Mouse (Mus musculus) forebrain, postnatal 0 days (tissue): ENCODE results near the gene Tlx1. TPM values are rescaled to one million over a fixed set of nuclear protein-coding genes. Genes with fewer than 3 reads are reported as not detected.

ENCODE experiments used
- ATAC-seq: fragments of 200-750 bp; cut with Nextera tagmentation; 2 replicates; pipeline ENCODE4 v1.8.0; 2017; ENCODE audit warnings: mild to moderate bottlenecking, moderate library complexity
- DNase-seq: peaks from one replicate; pipeline ENCODE4 v3.0.0-alpha.2; 2015
- H3K27ac ChIP-seq: fragments of 300-500 bp; sonication (generic); 2 replicates; pipeline ENCODE4 v1.5.1; 2014; ENCODE audit warnings: low read depth, mild to moderate bottlenecking, antibody characterized with exemption, low read length, moderate library complexity, mixed read lengths
- H3K27me3 ChIP-seq: fragments of 300-500 bp; sonication (generic); 2 replicates; pipeline ENCODE4 v1.6.1; 2014; ENCODE audit warnings: mild to moderate bottlenecking, low read length, mixed read lengths; ENCODE audit not compliant: insufficient read depth
- H3K36me3 ChIP-seq: fragments of 300-500 bp; sonication (generic); 2 replicates; pipeline ENCODE4 v1.6.1; 2014; ENCODE audit warnings: mild to moderate bottlenecking, moderate library complexity; ENCODE audit not compliant: insufficient read depth
- H3K4me1 ChIP-seq: fragments of 300-500 bp; sonication (generic); 2 replicates; pipeline ENCODE4 v1.6.1; 2014; ENCODE audit warnings: antibody characterized with exemption; ENCODE audit not compliant: insufficient read depth
- H3K4me2 ChIP-seq: fragments of 300-500 bp; sonication (generic); 2 replicates; pipeline ENCODE4 v1.6.1; 2014; ENCODE audit warnings: low read depth, mild to moderate bottlenecking, moderate library complexity
- H3K4me3 ChIP-seq: fragments of 300-500 bp; sonication (generic); 2 replicates; pipeline ENCODE4 v1.5.1; 2014; ENCODE audit warnings: low read depth, low read length, mixed read lengths
- H3K9ac ChIP-seq: fragments of 300-500 bp; sonication (generic); 2 replicates; pipeline ENCODE4 v1.6.1; 2014; ENCODE audit warnings: mild to moderate bottlenecking
- H3K9me3 ChIP-seq: fragments of 300-500 bp; sonication (generic); 2 replicates; pipeline ENCODE4 v1.6.1; 2016; ENCODE audit warnings: low read length
- CTCF ChIP-seq: sonication (generic); IDR thresholded peaks from 2 replicates; pipeline ENCODE4 v1.5.1; 2016; ENCODE audit warnings: antibody characterized with exemption, control low read depth, low read depth
- WGBS: fragments of 180-500 bp; shearing (Covaris S2); extraction: QIAGEN DNeasy Blood & Tissue Kit; methylation state at CpG from one replicate; pipeline ENCODE4 v1.1.7; 2014; 5-methylcytosine and 5-hydroxymethylcytosine counted together
- polyA plus RNA-seq: library from polyadenylated mRNA; unstranded; fragments of >200 nt; fragmentation: Nextera tagmentation; extraction: Ambion mirVana; gene quantifications from 2 replicates; pipeline ENCODE4 v1.2.1, GENCODE M21; 2015
- total RNA-seq: library from RNA; depleted of rRNA; stranded (reverse); fragments of >200 nt; gene quantifications from 2 replicates; pipeline ENCODE4 v1.2.3, GENCODE M21; 2014

Gene Tlx1
- total and polyA plus RNA-seq, 2 experiments from 2014 or later: not detected

DNA sequence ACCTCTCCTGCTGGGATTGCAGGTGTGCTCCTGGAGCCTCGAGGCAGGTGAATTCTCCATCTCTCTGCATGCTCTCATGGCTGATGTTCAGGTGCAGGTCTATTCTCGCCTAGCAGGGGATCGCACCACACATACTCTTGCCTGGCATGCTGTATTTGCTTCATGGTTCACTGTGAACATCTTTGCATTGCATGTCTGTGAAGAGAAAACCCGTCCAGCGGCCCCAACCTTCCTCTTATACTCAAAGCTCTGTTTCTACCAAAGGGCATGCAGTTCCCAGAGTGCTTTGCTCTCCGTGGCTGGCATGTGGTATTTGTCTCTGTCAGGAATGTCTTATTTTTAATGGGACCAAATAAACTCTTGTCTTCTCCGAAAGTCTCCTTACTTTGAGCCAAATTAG, 20.0 kb downstream of the Tlx1 start:
- Histone ChIP-seq H3K4me1 (no peaks in the 10 kb centered on the region), H3K4me3 (no peak overlapping the region), H3K27ac (no peak overlapping the region), H3K4me2 (no peak overlapping the region), H3K36me3 (no peaks in the 10 kb centered on the region), H3K27me3 (peaks cover 11% of the 10 kb centered on the region), H3K9ac (no peak overlapping the region), H3K9me3 (no peaks in the 10 kb centered on the region)
- no peak for TF ChIP-seq CTCF
- 71% methylated on average over 7 of the region's 7 CpGs for WGBS
- ATAC-seq (no peak), DNase-seq (no peak)

DNA sequence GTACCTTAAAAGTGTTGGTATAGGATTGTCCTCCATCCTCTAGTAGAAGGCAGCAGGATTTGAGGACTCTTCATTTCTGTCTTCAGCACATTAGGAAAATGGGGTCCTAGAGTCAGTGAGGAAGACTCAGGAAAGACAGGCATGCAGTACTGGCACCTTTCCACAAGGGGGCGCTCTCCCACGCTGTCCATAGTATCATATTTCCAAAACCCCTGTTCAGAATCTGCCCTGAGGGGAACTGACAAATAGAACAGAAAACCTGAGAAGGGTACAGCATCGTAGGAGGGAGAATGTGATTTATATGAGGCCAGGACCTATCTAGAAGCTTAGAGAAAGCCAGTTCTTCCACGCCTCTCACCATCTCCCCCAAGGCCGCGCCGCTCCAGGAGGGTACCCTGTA, 24.3 kb downstream of the Tlx1 start:
- H3K4me1 ChIP-seq: no peaks in the 10 kb centered on the region

DNA sequence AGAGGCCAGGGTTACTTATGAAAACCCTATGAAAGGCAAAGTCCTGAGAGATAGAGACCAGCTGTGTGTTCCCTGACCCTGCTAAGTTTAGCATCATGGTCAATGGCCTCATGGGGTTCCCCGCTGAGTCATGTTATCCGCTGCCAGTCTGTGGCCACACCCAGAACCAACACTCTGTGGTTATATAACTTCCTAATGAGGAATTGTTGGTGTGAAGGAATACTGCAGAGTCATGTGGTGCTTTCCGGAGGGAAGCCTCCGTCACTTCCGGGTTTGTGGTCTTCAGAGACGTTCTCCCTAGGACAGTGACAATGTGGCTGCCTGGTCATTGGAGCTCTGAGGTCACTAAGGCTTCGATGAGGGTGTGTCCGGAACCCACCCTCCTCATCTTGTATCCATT, 25.8 kb downstream of the Tlx1 start:
- Histone ChIP-seq H3K27ac (no peak overlapping the region), H3K4me1 (no peaks in the 10 kb centered on the region), H3K9me3 (no peaks in the 10 kb centered on the region), H3K36me3 (no peaks in the 10 kb centered on the region), H3K9ac (no peak overlapping the region), H3K27me3 (peaks cover 4% of the 10 kb centered on the region; the same call in 1 of the 2 replicates), H3K4me2 (no peak overlapping the region), H3K4me3 (no peak overlapping the region)
- ATAC-seq: no peak
- no peak for TF ChIP-seq CTCF
- 79% methylated on average over 8 of the region's 8 CpGs for WGBS
- no peak for DNase-seq

More for the DNA sequence above, 24.3 kb downstream of the Tlx1 start:
- H3K27me3 ChIP-seq: peaks cover 4% of the 10 kb centered on the region; the same call in 1 of the 2 replicates
- TF ChIP-seq CTCF: peak; percentile 71
- ATAC-seq: no peak
- H3K9ac ChIP-seq: no peak overlapping the region
- no peaks in the 10 kb centered on the region for H3K9me3 ChIP-seq
- H3K27ac ChIP-seq: no peak overlapping the region
- WGBS: 60% methylated on average over 7 of the region's 7 CpGs
- H3K4me2 ChIP-seq: no peak overlapping the region
- no peak for DNase-seq
- no peak overlapping the region for H3K4me3 ChIP-seq
- H3K36me3 ChIP-seq: no peaks in the 10 kb centered on the region

DNA sequence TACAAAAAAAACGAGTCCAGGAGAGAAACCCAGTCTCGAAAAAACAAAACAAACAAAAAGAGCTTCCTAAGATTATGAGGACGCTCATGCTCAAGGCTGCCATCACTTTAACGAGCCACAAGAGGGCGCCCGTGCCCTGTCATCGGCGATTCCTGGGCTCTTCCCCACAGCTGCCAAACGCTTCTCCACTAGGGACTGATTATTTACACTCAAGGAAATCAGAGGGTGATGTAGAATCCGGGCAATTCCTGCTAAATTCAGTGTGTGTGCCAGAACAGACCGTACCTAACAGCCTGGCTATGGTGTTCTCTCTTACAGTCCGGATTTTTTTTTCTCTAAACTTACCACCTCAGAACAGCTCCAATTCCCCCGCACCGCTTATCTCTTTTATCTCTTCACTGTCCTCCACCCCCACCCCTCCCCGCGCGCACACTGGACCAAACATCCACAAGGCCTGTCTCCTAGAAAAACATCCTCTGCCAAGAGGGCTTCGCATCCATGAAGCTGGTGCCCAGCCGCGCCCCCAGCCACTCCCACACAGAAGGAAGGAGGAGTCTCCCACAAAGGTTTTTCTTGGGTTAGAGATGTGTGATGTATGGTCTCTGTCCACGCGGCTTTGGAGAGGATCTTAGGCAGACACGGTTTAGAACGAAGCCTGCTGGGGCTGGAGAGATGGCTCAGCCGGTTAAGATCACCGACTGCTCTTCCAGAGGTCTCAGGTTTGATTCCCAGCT, 26.7 kb downstream of the Tlx1 start:
- ATAC-seq: peak; percentile 89
- WGBS: 19% methylated on average over 26 of the region's 26 CpGs
- peak; percentile 95 for TF ChIP-seq CTCF
- Histone ChIP-seq H3K4me3 (peak overlapping the region; percentile 19; the same call in 1 of the 2 replicates), H3K27me3 (peaks cover 4% of the 10 kb centered on the region; the same call in 1 of the 2 replicates), H3K27ac (no peak overlapping the region), H3K4me1 (no peaks in the 10 kb centered on the region), H3K36me3 (no peaks in the 10 kb centered on the region), H3K9ac (no peak overlapping the region), H3K4me2 (peak overlapping the region; percentile 42), H3K9me3 (no peaks in the 10 kb centered on the region)
- DNase-seq: peak; percentile 90

DNA sequence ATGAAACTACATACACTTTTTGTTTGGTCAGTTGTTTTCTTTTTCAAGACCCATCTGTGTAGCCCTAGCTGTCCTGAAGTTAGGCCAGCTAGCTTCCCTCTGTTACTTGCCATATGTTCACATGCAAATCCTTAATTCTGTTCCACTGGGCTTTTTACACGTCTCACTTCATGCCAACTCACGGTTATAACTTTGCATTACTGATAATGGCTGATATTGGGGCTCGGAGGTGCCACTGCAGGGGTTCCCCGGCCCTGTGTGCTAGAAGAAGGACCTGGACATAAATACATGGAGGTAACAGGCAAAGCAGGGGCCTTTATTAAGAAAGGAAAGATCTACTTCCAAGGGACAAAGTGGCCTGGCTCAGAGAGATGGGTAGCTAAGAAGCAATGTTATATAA, 29.0 kb downstream of the Tlx1 start:
- no peak for TF ChIP-seq CTCF
- H3K4me3 ChIP-seq: no peak overlapping the region
- H3K9ac ChIP-seq: no peak overlapping the region
- ATAC-seq (no peak), DNase-seq (no peak)
- H3K36me3 ChIP-seq: no peaks in the 10 kb centered on the region
- H3K4me2 ChIP-seq: no peak overlapping the region
- H3K9me3 ChIP-seq: no peaks in the 10 kb centered on the region
- 68% methylated on average over 4 of the region's 4 CpGs for WGBS
- no peak overlapping the region for H3K27ac ChIP-seq
- H3K27me3 ChIP-seq: no peaks in the 10 kb centered on the region
- H3K4me1 ChIP-seq: no peaks in the 10 kb centered on the region

DNA sequence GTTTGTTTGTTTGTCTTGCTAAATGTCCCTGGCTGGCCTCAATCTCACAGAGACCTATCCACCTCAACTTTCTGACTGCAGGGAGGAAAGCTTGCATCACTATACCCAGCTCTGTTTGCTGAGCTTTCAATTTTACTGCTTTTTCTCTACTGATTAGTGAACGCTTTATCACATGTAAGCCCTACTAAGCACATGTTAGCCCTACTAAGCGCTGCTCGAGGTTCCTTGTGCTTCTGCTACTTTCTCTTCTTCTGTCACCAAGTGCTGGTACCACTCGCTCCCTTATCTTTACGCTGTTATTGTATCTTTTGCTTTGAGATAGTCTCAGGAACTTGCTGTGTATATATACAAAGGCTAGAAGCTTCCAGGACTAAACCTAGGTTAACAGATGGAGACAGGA, 30.0 kb downstream of the Tlx1 start:
- no peak overlapping the region for H3K4me2 ChIP-seq
- no peak overlapping the region for H3K27ac ChIP-seq
- H3K9ac ChIP-seq: no peak overlapping the region
- TF ChIP-seq CTCF: no peak
- no peak for DNase-seq
- no peaks in the 10 kb centered on the region for H3K27me3 ChIP-seq
- H3K4me3 ChIP-seq: no peak overlapping the region
- no peaks in the 10 kb centered on the region for H3K9me3 ChIP-seq
- WGBS: 93% methylated on average over 5 of the region's 5 CpGs
- no peaks in the 10 kb centered on the region for H3K36me3 ChIP-seq
- H3K4me1 ChIP-seq: no peaks in the 10 kb centered on the region
- no peak for ATAC-seq

DNA sequence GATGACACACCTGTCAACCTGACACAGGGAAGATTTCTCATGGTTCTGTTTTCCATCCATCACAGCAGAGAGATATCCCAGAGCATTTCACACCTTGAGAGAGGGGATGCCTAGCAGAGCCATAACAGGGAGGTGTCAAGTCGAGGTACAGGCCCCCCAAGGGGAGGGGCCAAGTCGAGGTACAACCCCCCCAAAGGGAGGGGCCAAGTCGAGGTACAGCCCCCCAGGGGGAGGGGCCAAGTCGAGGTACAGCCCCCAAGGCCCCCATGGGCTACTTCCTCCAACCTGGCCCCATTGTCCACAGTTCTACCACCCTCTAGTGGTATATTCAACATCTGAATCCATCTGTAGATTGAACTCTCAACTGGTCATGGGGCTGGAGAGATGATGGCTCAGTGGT, 44.2 kb downstream of the Tlx1 start:
- Histone ChIP-seq H3K27ac (no peak overlapping the region), H3K9me3 (no peaks in the 10 kb centered on the region), H3K4me1 (no peaks in the 10 kb centered on the region), H3K4me2 (no peak overlapping the region), H3K36me3 (no peaks in the 10 kb centered on the region), H3K9ac (no peak overlapping the region), H3K27me3 (no peaks in the 10 kb centered on the region), H3K4me3 (no peak overlapping the region)
- WGBS: 44% methylated on average over 4 of the region's 4 CpGs
- ATAC-seq (no peak), DNase-seq (no peak)
- no peak for TF ChIP-seq CTCF
